In genomic region chr13:23466306-23466705, GRCm38 (mm10) we compare ENCODE assay signal across 12 mouse cellular contexts. TPM values are rescaled to one million over a fixed set of nuclear protein-coding genes. Genes with fewer than 3 reads are reported as not detected.
DNase-seq lines count a peak whose midpoint lies in the region; ATAC-seq and TF ChIP-seq lines count a peak whose summit lies in the region.
"Had no signal": no experiment of that assay in that cellular context is flagged by ENCODE, and none has a peak within 500 bp of the region (broad histone marks: within the 10 kb centered on the region; RNA-seq: fewer than 3 reads in every experiment).

No protein-coding gene starts in this region.

- no peak for DNase-seq in heart, adult 18-20 months
- DNase-seq in stomach, postnatal 0 days (ENCODE audit: low spot score): no peak
- no peak for DNase-seq in limb, embryonic 14.5 days (ENCODE audit: low spot score)
- no peak for DNase-seq in embryo, embryonic 10 days (ENCODE audit: low spot score)
- no peak for DNase-seq in left cerebral cortex, postnatal 14 days (ENCODE audit: low spot score in 2 of 2)
- no peak for DNase-seq in cerebellum, adult 11 months

- no peak overlapping the region for H3K4me3 ChIP-seq in heart, embryonic 15.5 days
- no peak overlapping the region for H3K4me3 ChIP-seq in stomach, embryonic 14.5 days (ENCODE audit: low read depth, low read length)
- no peak overlapping the region for H3K4me3 ChIP-seq in stomach, postnatal 0 days (ENCODE audit: low read depth, low read length)
- 0 out of 2 replicates have a peak overlapping the region, but pooled peaks have one; percentile 1 for H3K4me3 ChIP-seq in limb, embryonic 14.5 days (replicated peaks; ENCODE audit: low read length)

- H3K4me2 ChIP-seq in heart, embryonic 15.5 days: peak overlapping the region; percentile 91
- H3K4me2 ChIP-seq in stomach, embryonic 14.5 days (replicated peaks; ENCODE audit: low read depth, low read length): peak overlapping the region; percentile 62; the same call in 1 of the 2 replicates
- H3K4me2 ChIP-seq in stomach, postnatal 0 days (replicated peaks; ENCODE audit: low read depth): no peak overlapping the region
- peak overlapping the region; percentile 61 for H3K4me2 ChIP-seq in limb, embryonic 14.5 days (replicated peaks; ENCODE audit: low read depth, low read length, severe bottlenecking)

- H3K27ac ChIP-seq in heart, embryonic 15.5 days: no peak overlapping the region
- no peak overlapping the region for H3K27ac ChIP-seq in stomach, embryonic 14.5 days (ENCODE audit: low read length)
- H3K27ac ChIP-seq in stomach, postnatal 0 days (replicated peaks): no peak overlapping the region
- no peak overlapping the region for H3K27ac ChIP-seq in limb, embryonic 14.5 days (replicated peaks; ENCODE audit: low read depth, low read length)

- 72% methylated on average over 1 of the region's 1 CpGs for WGBS in heart, embryonic 15.5 days
- 72% methylated on average over 1 of the region's 1 CpGs for WGBS in stomach, embryonic 14.5 days
- WGBS in stomach, postnatal 0 days: 63% methylated on average over 1 of the region's 1 CpGs
- WGBS in limb, embryonic 14.5 days: 55% methylated on average over 1 of the region's 1 CpGs

- no peak for TF ChIP-seq POLR2A in limb, embryonic 14.5 days (IDR thresholded peaks at IDR 0.05; ENCODE audit: borderline replicate concordance, extremely low read depth, insufficient read depth, insufficient read length)

- H3K9ac ChIP-seq in heart, embryonic 15.5 days: no peak overlapping the region
- H3K9ac ChIP-seq in stomach, embryonic 14.5 days (replicated peaks; ENCODE audit: low read depth, low read length): no peak overlapping the region
- no peak overlapping the region for H3K9ac ChIP-seq in stomach, postnatal 0 days (ENCODE audit: low read length)
- H3K9ac ChIP-seq in limb, embryonic 14.5 days (ENCODE audit: low read depth, low read length, severe bottlenecking): no peak overlapping the region

- no peak for TF ChIP-seq EP300 in stomach, postnatal 0 days (optimal IDR thresholded peaks at IDR 0.05)

- TF ChIP-seq CTCF in stomach, postnatal 0 days (IDR thresholded peaks at IDR 0.05; ENCODE audit: low read depth): no peak

- H3K27me3 ChIP-seq in heart, embryonic 15.5 days: no peaks in the 10 kb centered on the region
- no peaks in the 10 kb centered on the region for H3K27me3 ChIP-seq in stomach, embryonic 14.5 days (ENCODE audit: control insufficient read depth, insufficient read depth, low read length)
- no peaks in the 10 kb centered on the region for H3K27me3 ChIP-seq in stomach, postnatal 0 days (ENCODE audit: control insufficient read depth, insufficient read depth, low read length)
- H3K27me3 ChIP-seq in limb, embryonic 14.5 days (ENCODE audit: control insufficient read depth, insufficient read depth, low read length): no peaks in the 10 kb centered on the region

- no peaks in the 10 kb centered on the region for H3K9me3 ChIP-seq in heart, embryonic 15.5 days (replicated peaks)
- no peaks in the 10 kb centered on the region for H3K9me3 ChIP-seq in stomach, embryonic 14.5 days (ENCODE audit: control insufficient read depth, low read depth, low read length)
- no peaks in the 10 kb centered on the region for H3K9me3 ChIP-seq in stomach, postnatal 0 days (ENCODE audit: control insufficient read depth, low read length)
- no peaks in the 10 kb centered on the region for H3K9me3 ChIP-seq in limb, embryonic 14.5 days (ENCODE audit: control insufficient read depth, low read length)
- H3K9me3 ChIP-seq: G1E had no signal

- intact Hi-C loops in left cerebral cortex, postnatal 14 days (cut with DNase I): no loop called here

- no peaks in the 10 kb centered on the region for H3K36me3 ChIP-seq in heart, embryonic 15.5 days
- H3K36me3 ChIP-seq in stomach, embryonic 14.5 days (ENCODE audit: control insufficient read depth, insufficient read depth, low read length): no peaks in the 10 kb centered on the region
- no peaks in the 10 kb centered on the region for H3K36me3 ChIP-seq in stomach, postnatal 0 days (ENCODE audit: control insufficient read depth, insufficient read depth, low read length)
- H3K36me3 ChIP-seq in limb, embryonic 14.5 days (ENCODE audit: control insufficient read depth, insufficient read depth, low read length): no peaks in the 10 kb centered on the region
- H3K36me3 ChIP-seq: G1E had no signal

- H3K4me1 ChIP-seq in heart, embryonic 15.5 days (replicated peaks): peaks cover 18% of the 10 kb centered on the region
- 0 out of 2 replicates have a peak, but pooled peaks cover 3% of the 10 kb centered on the region for H3K4me1 ChIP-seq in stomach, embryonic 14.5 days (ENCODE audit: control insufficient read depth, insufficient read depth, low read length)
- H3K4me1 ChIP-seq in stomach, postnatal 0 days (replicated peaks; ENCODE audit: control insufficient read depth, insufficient read depth): peaks cover 2% of the 10 kb centered on the region; the same call in 1 of the 2 replicates
- peaks cover 11% of the 10 kb centered on the region; the same call in 1 of the 2 replicates for H3K4me1 ChIP-seq in limb, embryonic 14.5 days (ENCODE audit: control insufficient read depth, insufficient read depth, low read length)

- no peak for ATAC-seq in heart, embryonic 15.5 days (replicated peaks; ENCODE audit: insufficient number of reproducible peaks, insufficient read depth, low FRiP score, low read depth)
- no peak for ATAC-seq in stomach, embryonic 14.5 days (ENCODE audit: insufficient number of reproducible peaks, insufficient read depth, low FRiP score, low read depth)
- no peak for ATAC-seq in stomach, postnatal 0 days (ENCODE audit: low FRiP score, low TSS enrichment)
- ATAC-seq in limb, embryonic 14.5 days (ENCODE audit: low FRiP score, low read depth): no peak

RNA-seq across cellular contexts. Expression of gene Btn1a1, which starts 0.6 kb away (rescaled TPM):
- polyA plus RNA-seq in heart, embryonic 15.5 days (2015; fragmentation: Nextera tagmentation; extraction: Ambion mirVana): 0.85 and 1.4 TPM in 2 replicates
- not detected for total RNA-seq in heart, adult 18-20 months (2021)
- 0.17 TPM in 1 of 2 replicates, not detected in the other for polyA plus RNA-seq in stomach, embryonic 14.5 days (2014; fragmentation: Nextera tagmentation; extraction: Ambion mirVana)
- polyA plus RNA-seq in stomach, postnatal 0 days (2015; fragmentation: Nextera tagmentation; extraction: Ambion mirVana): 0.05 TPM in 1 of 2 replicates, not detected in the other
- 0.31 and 0.32 TPM in 2 replicates for polyA plus RNA-seq in limb, embryonic 14.5 days (2012; rRNA removed)
- polyA plus RNA-seq in limb, embryonic 14.5 days (2014; fragmentation: Nextera tagmentation; extraction: Ambion mirVana): not detected in 2 replicates
- total RNA-seq in left cerebral cortex, postnatal 14 days (2021): not detected
- total RNA-seq: adrenal gland, postnatal 25 days; layer of hippocampus, postnatal 10 days had no signal
- polyA plus RNA-seq: urinary bladder, adult 2 months had no signal

RNA-seq across cellular contexts. Expression of gene Btn2a2, which starts 22.4 kb away (rescaled TPM):
- polyA plus RNA-seq in heart, embryonic 15.5 days (2015; fragmentation: Nextera tagmentation; extraction: Ambion mirVana): 0.31 and 0.41 TPM in 2 replicates
- not detected for total RNA-seq in heart, adult 18-20 months (2021)
- polyA plus RNA-seq in stomach, embryonic 14.5 days (2014; fragmentation: Nextera tagmentation; extraction: Ambion mirVana): 0.22 and 0.30 TPM in 2 replicates
- polyA plus RNA-seq in stomach, postnatal 0 days (2015; fragmentation: Nextera tagmentation; extraction: Ambion mirVana): 0.04 and 0.07 TPM in 2 replicates
- 0.62 and 0.79 TPM in 2 replicates for polyA plus RNA-seq in limb, embryonic 14.5 days (2012; rRNA removed)
- polyA plus RNA-seq in limb, embryonic 14.5 days (2014; fragmentation: Nextera tagmentation; extraction: Ambion mirVana): 0.89 and 1.2 TPM in 2 replicates
- 1 to 10 TPM in 1 of 2 experiments, under 1 TPM in 1; 0.82 to 1.3 TPM for total RNA-seq in left cerebral cortex, postnatal 14 days (2021)
- total RNA-seq: adrenal gland, postnatal 25 days had no signal
- polyA plus RNA-seq: G1E; urinary bladder, adult 2 months had no signal

RNA-seq across cellular contexts. Expression of gene Abt1, which starts 42.6 kb away (rescaled TPM):
- 8.1 and 8.2 TPM in 2 replicates for polyA plus RNA-seq in heart, embryonic 15.5 days (2015; fragmentation: Nextera tagmentation; extraction: Ambion mirVana)
- 1 to 10 TPM; 4.6 to 4.7 TPM for total RNA-seq in heart, adult 18-20 months (2021)
- polyA plus RNA-seq in stomach, embryonic 14.5 days (2014; fragmentation: Nextera tagmentation; extraction: Ambion mirVana): 12.0 and 12.4 TPM in 2 replicates
- polyA plus RNA-seq in stomach, postnatal 0 days (2015; fragmentation: Nextera tagmentation; extraction: Ambion mirVana): 7.1 and 7.4 TPM in 2 replicates
- polyA plus RNA-seq in limb, embryonic 14.5 days (2012; rRNA removed): 6.9 and 9.9 TPM in 2 replicates
- polyA plus RNA-seq in limb, embryonic 14.5 days (2014; fragmentation: Nextera tagmentation; extraction: Ambion mirVana): 12.0 and 12.2 TPM in 2 replicates
- 1 to 10 TPM; 6.9 to 7.1 TPM for total RNA-seq in left cerebral cortex, postnatal 14 days (2021)
